Comparison of ENCODE assay signal across 9 mouse cellular contexts in genomic region chr11:75139122-75139963, GRCm38 (mm10). TPM values are rescaled to one million over a fixed set of nuclear protein-coding genes. Genes with fewer than 3 reads are reported as not detected.
DNase-seq lines count a peak whose midpoint lies in the region; ATAC-seq and TF ChIP-seq lines count a peak whose summit lies in the region.
"Had no signal": no experiment of that assay in that cellular context is flagged by ENCODE, and none has a peak within 500 bp of the region (broad histone marks: within the 10 kb centered on the region; RNA-seq: fewer than 3 reads in every experiment).

No protein-coding gene starts in this region.

- peaks cover 17% of the 10 kb centered on the region; the same call in 1 of the 2 replicates for H3K4me1 ChIP-seq in intestine, postnatal 0 days (replicated peaks; ENCODE audit: control insufficient read depth, insufficient read depth, low read length)
- H3K4me1 ChIP-seq in lung, adult 2 months (ENCODE audit: control insufficient read depth, insufficient read depth, low read length), result peaks cover 39% of the 10 kb centered on the region

- 0 out of 2 replicates have a peak, but pooled peaks have one; percentile 7 for TF ChIP-seq CTCF in intestine, postnatal 0 days (IDR thresholded peaks at IDR 0.05; ENCODE audit: low read depth)
- TF ChIP-seq CTCF in lung, adult 2 months (IDR thresholded peaks at IDR 0.05; ENCODE audit: insufficient read depth, low read length), result 0 out of 2 replicates have a peak, but pooled peaks have one; percentile 24

- H3K9ac ChIP-seq in intestine, postnatal 0 days (ENCODE audit: low read depth, low read length), result no peak overlapping the region
- H3K9ac ChIP-seq: neural tube, embryonic 12.5 days had no signal

- TF ChIP-seq POLR2A in lung, adult 2 months (IDR thresholded peaks at IDR 0.05; ENCODE audit: borderline replicate concordance, extremely low read depth, low read depth, low read length), result no peak

- ATAC-seq in intestine, postnatal 0 days, result 0 out of 2 replicates have a peak, but pooled peaks have one; percentile 38

- H3K27ac ChIP-seq in intestine, postnatal 0 days (ENCODE audit: low read depth, low read length), result peak overlapping the region; percentile 68
- H3K27ac ChIP-seq: neural tube, embryonic 12.5 days had no signal

- H3K27me3 ChIP-seq in intestine, postnatal 0 days (replicated peaks; ENCODE audit: control insufficient read depth, insufficient read depth, low read length), result no peaks in the 10 kb centered on the region
- H3K27me3 ChIP-seq: neural tube, embryonic 12.5 days had no signal

- no peak overlapping the region for H3K4me2 ChIP-seq in intestine, postnatal 0 days (replicated peaks; ENCODE audit: low read depth)
- H3K4me2 ChIP-seq: neural tube, embryonic 12.5 days had no signal

- peaks cover 18% of the 10 kb centered on the region for H3K36me3 ChIP-seq in intestine, postnatal 0 days (ENCODE audit: control insufficient read depth, insufficient read depth)

- peak; percentile 51 for DNase-seq in MN1 (ENCODE audit: low spot score)
- DNase-seq in adrenal gland, postnatal 10 days, result peak; percentile 74
- peak; percentile 91 to 94 for DNase-seq in heart, adult 18-20 months
- DNase-seq in lung, adult 2 months, result peak; percentile 68
- no peak for DNase-seq in right cerebral cortex, postnatal 10 days (ENCODE audit: low spot score in 2 of 2)
- no peak for DNase-seq in thymus, postnatal 10 days (ENCODE audit: low spot score in 2 of 2)
- no peak for DNase-seq in layer of hippocampus, adult 9-11 months

- 34% methylated on average over 11 of the region's 11 CpGs for WGBS in intestine, postnatal 0 days
- WGBS in lung, adult 2 months, result 18% methylated on average over 11 of the region's 11 CpGs

- no peak overlapping the region for H3K4me3 ChIP-seq in intestine, postnatal 0 days (ENCODE audit: low read depth, low read length)
- no peak overlapping the region for H3K4me3 ChIP-seq in lung, adult 2 months (replicated peaks; ENCODE audit: extremely low read depth, low read depth, low read length)
- H3K4me3 ChIP-seq: neural tube, embryonic 12.5 days had no signal

- no peaks in the 10 kb centered on the region for H3K9me3 ChIP-seq in intestine, postnatal 0 days (ENCODE audit: control insufficient read depth)
- H3K9me3 ChIP-seq: neural tube, embryonic 12.5 days had no signal

RNA-seq across cellular contexts. Expression of gene Hic1, which starts 30.0 kb away (rescaled TPM):
- total RNA-seq in adrenal gland, postnatal 10 days (2021), result 10 to 100 TPM; 23.6 to 24.5 TPM
- 10 to 100 TPM in 1 of 2 experiments, 1 to 10 TPM in 1; 6.6 to 11.5 TPM for total RNA-seq in heart, adult 18-20 months (2021)
- 8.6 and 8.8 TPM in 2 replicates for polyA plus RNA-seq in intestine, postnatal 0 days (2015; fragmentation: Nextera tagmentation; extraction: Ambion mirVana)
- 21.4 and 33.8 TPM in 2 replicates for polyA plus RNA-seq in lung, adult 2 months (2012; rRNA removed)

RNA-seq across cellular contexts. Expression of gene Ovca2, which starts 39.3 kb away (rescaled TPM):
- total RNA-seq in adrenal gland, postnatal 10 days (2021), result 10 to 100 TPM; 13.5 to 18.1 TPM
- 1 to 10 TPM; 5.5 to 7.0 TPM for total RNA-seq in heart, adult 18-20 months (2021)
- 21.6 and 22.4 TPM in 2 replicates for polyA plus RNA-seq in intestine, postnatal 0 days (2015; fragmentation: Nextera tagmentation; extraction: Ambion mirVana)
- polyA plus RNA-seq in lung, adult 2 months (2012; rRNA removed), result 15.3 and 21.1 TPM in 2 replicates

RNA-seq across cellular contexts. Expression of gene Dph1, which starts 51.7 kb away (rescaled TPM):
- 10 to 100 TPM; 23.1 to 24.2 TPM for total RNA-seq in adrenal gland, postnatal 10 days (2021)
- 1 to 10 TPM; 8.7 to 9.8 TPM for total RNA-seq in heart, adult 18-20 months (2021)
- 11.3 and 12.3 TPM in 2 replicates for polyA plus RNA-seq in intestine, postnatal 0 days (2015; fragmentation: Nextera tagmentation; extraction: Ambion mirVana)
- polyA plus RNA-seq in lung, adult 2 months (2012; rRNA removed), result 21.0 and 25.7 TPM in 2 replicates

RNA-seq across cellular contexts. Expression of gene Rtn4rl1, which starts 54.2 kb away (rescaled TPM):
- total RNA-seq in adrenal gland, postnatal 10 days (2021), result 10 to 100 TPM; 25.2 to 27.8 TPM
- 1 to 10 TPM; 5.7 TPM for total RNA-seq in heart, adult 18-20 months (2021)
- 1.5 and 1.8 TPM in 2 replicates for polyA plus RNA-seq in intestine, postnatal 0 days (2015; fragmentation: Nextera tagmentation; extraction: Ambion mirVana)
- 11.6 and 12.5 TPM in 2 replicates for polyA plus RNA-seq in lung, adult 2 months (2012; rRNA removed)

Comparison
In these comparisons a context has a peak if more than half of its experiments do, and no peak if none do; other contexts are left out.
1. DNase-seq: peak in MN1 (single experiment), adrenal gland, postnatal 10 days (single experiment), heart, adult 18-20 months (2 of 2) and lung, adult 2 months (single experiment); none in right cerebral cortex, postnatal 10 days (0 of 2), thymus, postnatal 10 days (0 of 2) and layer of hippocampus, adult 9-11 months (single experiment).